Mouse (Mus musculus) T-cell, adult 2 months (primary cell): ENCODE results near the gene Snapc2.
A peak's percentile ranks its signal among the peaks of the same experiment; 100 is the strongest.

Experiments
- DNase-seq: peaks from one replicate; pipeline ENCODE4 v3.0.0; 2022; ENCODE audit warnings: low spot score

The Snapc2 gene

GRCm38 (mm10) chr8:4252934-4253841 is at the start of gene Snapc2:
TSS of gene Snapc2 (plus strand) at chr8:4253080.
- peak; percentile 93 for DNase-seq

DNA sequence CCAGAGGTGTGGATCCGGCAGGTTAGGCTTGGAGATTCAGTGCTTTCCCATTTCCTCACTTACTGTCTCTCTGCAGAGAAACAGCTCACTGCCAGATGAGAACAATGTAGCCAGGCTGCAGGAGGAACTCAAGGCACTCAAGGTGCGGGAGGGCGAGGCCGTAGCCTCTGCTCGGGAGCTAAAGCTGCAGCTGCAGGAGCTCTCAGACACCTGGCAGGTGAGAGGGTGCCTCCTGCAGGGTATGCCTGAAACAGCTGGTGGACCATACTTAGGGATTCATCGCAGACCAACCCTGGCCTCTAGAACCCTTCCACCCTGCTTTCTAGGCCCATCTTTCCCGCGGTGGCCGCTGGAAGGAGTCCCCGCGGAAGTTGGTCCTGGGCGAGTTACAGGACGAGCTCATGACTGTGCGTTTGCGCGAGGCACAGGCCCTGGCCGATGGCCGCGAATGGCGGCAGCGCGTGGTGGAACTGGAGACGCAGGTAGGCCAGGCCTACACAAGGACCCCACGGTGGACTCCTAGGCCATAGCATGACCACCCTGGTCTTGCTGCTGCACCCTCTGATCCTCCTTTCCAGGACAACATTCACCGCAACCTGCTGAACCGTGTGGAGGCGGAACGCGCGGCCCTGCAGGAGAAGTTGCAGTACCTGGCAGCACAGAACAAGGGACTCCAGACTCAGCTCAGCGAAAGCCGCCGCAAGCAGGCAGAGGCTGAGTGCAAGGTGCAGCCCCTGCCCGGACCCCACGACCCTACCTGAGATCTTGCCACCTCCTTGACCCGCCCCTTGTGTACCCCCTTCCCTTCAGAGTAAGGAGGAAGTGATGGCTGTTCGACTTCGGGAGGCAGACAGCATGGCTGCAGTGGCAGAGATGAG is 47.4 kb upstream of the Snapc2 start:
- no peak for DNase-seq

GRCm38 (mm10) chr8:4206182-4207015 is 46.5 kb upstream of the Snapc2 start:
- DNase-seq, result no peak

DNA sequence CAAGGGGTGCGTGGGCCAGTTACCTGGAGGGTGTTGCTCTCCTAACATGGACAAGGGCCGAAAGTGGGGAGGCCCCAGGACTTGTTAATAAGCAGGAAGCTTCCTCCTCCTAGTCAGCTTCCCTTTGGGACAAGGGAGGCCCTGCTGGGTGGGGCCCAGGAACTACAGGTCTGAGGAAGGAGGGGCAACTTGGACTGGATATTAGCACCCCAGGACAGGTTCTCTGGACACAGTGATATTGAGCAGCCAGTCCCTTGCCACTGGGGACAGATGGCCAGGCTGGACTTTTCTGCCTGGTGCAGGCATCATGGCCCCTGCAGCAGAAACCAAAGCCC is 45.9 kb upstream of the Snapc2 start:
- DNase-seq, result no peak

GRCm38 (mm10) chr8:4211097-4211496 is 41.8 kb upstream of the Snapc2 start:
- DNase-seq, result no peak

DNA sequence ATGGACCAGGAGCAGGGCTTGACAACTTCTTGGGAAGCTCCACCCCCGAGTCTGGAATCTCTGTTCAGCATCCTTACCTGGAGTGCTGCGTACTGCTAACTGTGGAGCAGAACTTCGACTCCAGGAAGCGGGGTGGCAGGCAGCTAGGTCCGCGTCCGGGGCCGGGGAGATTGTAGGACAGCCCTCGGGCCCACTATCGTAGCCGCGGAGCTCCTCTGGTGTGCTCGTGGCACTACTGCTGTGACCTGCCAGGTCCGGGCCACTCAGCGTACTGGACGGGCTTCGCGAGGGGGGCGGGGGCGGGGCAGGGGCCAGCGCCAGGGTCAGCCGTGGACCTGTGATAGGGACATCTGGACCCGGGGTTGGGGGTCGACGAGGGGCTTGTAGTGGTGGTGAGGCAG is 40.1 kb upstream of the Snapc2 start:
- peak; percentile 12 for DNase-seq

- peak; percentile 38 for DNase-seq
Measured at GRCm38 (mm10) chr8:4213210-4214005, 39.5 kb upstream of the Snapc2 start.

- peak; percentile 73 for DNase-seq
Measured at GRCm38 (mm10) chr8:4214006-4214980, 38.6 kb upstream of the Snapc2 start.

- no peak for DNase-seq
Measured at GRCm38 (mm10) chr8:4216296-4216695, 36.6 kb upstream of the Snapc2 start.

- no peak for DNase-seq
Measured at GRCm38 (mm10) chr8:4216791-4217621, 35.9 kb upstream of the Snapc2 start, which contains the start of gene Prr36. TSS of gene Prr36 (minus strand) at chr8:4217459.

- no peak for DNase-seq
Measured at GRCm38 (mm10) chr8:4219617-4220016, 33.3 kb upstream of the Snapc2 start.

- no peak for DNase-seq
Measured at GRCm38 (mm10) chr8:4222059-4222458, 30.8 kb upstream of the Snapc2 start.

- no peak for DNase-seq
Measured at GRCm38 (mm10) chr8:4226323-4226722, 26.6 kb upstream of the Snapc2 start.

GRCm38 (mm10) chr8:4226739-4227347 is 26.0 kb upstream of the Snapc2 start, which contains the start of gene Lrrc8e:
TSS of gene Lrrc8e (plus strand) at chr8:4226827.
- DNase-seq, result no peak

- no peak for DNase-seq
Measured at GRCm38 (mm10) chr8:4227919-4228318, 25.0 kb upstream of the Snapc2 start.

- no peak for DNase-seq
Measured at GRCm38 (mm10) chr8:4229784-4230183, 23.1 kb upstream of the Snapc2 start.

- no peak for DNase-seq
Measured at GRCm38 (mm10) chr8:4230612-4231351, 22.1 kb upstream of the Snapc2 start.
